In the genomic region with DNA sequence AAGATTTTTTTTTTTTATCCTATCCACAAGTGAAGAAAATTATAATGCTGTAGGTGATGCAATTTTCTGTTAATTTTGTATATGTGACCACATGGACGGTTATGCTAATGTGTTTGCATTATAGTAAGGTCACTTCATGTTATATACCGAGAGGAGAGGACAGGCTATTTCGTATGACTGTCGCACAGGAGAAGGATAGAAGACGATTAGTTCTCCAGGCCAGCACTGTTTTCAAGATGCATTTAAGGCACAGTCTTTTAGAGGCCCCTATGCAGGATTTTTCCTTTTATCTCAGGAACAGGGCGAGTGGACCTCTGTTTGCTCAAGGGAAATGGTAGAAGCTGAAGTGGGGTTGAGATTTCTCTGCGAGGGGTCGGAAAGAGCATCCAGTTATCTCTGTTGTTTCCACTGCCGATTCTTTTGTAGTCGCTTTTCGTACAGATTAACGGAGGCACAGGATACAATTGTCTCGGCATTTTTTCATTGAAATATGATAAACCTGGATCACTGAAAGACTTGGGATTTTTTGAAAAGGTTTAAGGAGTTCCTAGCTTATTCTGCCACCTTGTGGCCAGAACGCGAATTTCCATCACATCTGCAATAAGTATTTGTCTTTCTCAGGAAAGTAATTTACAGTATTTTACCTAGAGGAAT, we compare ENCODE assay signal across 8 mouse cellular contexts.
DNase-seq lines count a peak whose midpoint lies in the region; ATAC-seq lines count a peak whose summit lies in the region.

No protein-coding gene starts in this region.

- DNase-seq in 416B (ENCODE audit: low read depth) (peak; percentile 51), ZHBTc4 (ENCODE audit: low read depth, low spot score) (peak; percentile 37)
- peak; percentile 85 for DNase-seq in embryonic facial prominence, embryonic 11.5 days (ENCODE audit: low spot score)
- DNase-seq in layer of hippocampus, adult 9-10 months (ENCODE audit: low spot score): peak; percentile 57
- DNase-seq in right cerebral cortex, adult 2 months (ENCODE audit: low spot score in 2 of 2): peak; percentile 85 to 89

- no peak overlapping the region for H3K9ac ChIP-seq in embryonic facial prominence, embryonic 11.5 days (replicated peaks; ENCODE audit: low read length)
- 0 out of 2 replicates have a peak overlapping the region, but pooled peaks have one; percentile 30 for H3K9ac ChIP-seq in lung, embryonic 16.5 days (ENCODE audit: low read length)

- 37% methylated on average over 15 of the region's 15 CpGs for WGBS in embryonic facial prominence, embryonic 11.5 days
- 26% methylated on average over 15 of the region's 15 CpGs for WGBS in lung, embryonic 16.5 days

- H3K27ac ChIP-seq in embryonic facial prominence, embryonic 11.5 days (replicated peaks; ENCODE audit: low read depth, low read length): no peak overlapping the region
- no peak overlapping the region for H3K27ac ChIP-seq in lung, embryonic 16.5 days (ENCODE audit: low read length)

- H3K4me2 ChIP-seq in embryonic facial prominence, embryonic 11.5 days (ENCODE audit: low read depth, low read length): 0 out of 2 replicates have a peak overlapping the region, but pooled peaks have one; percentile 5
- H3K4me2 ChIP-seq in lung, embryonic 16.5 days (ENCODE audit: low read depth, low read length): peak overlapping the region; percentile 56

- H3K4me3 ChIP-seq in embryonic facial prominence, embryonic 11.5 days (ENCODE audit: low read depth, low read length): no peak overlapping the region
- peak overlapping the region; percentile 32 for H3K4me3 ChIP-seq in lung, embryonic 16.5 days (ENCODE audit: low read length)

- no peak for ATAC-seq in embryonic facial prominence, embryonic 11.5 days (replicated peaks; ENCODE audit: insufficient number of reproducible peaks, low FRiP score, low TSS enrichment, low read depth)
- ATAC-seq in hematopoietic stem cell, adult 5-6 weeks (replicated peaks in 1 of 2; ENCODE audit: insufficient read depth in 1 of 2, low FRiP score in 2 of 2, low TSS enrichment in 1 of 2, low read depth in 1 of 2, poor library complexity in 2 of 2, severe bottlenecking in 2 of 2): peak; percentile 32 to 39; a peak in 1 of 4 replicates
- 0 out of 2 replicates have a peak, but pooled peaks have one; percentile 23 for ATAC-seq in lung, embryonic 16.5 days (ENCODE audit: low read depth)
- no peak for ATAC-seq in CD4-positive, CD25-positive, alpha-beta regulatory T cell, adult 4 months

- H3K4me1 ChIP-seq in embryonic facial prominence, embryonic 11.5 days (ENCODE audit: control insufficient read depth, insufficient read depth, low read length): no peaks in the 10 kb centered on the region
- 0 out of 2 replicates have a peak, but pooled peaks cover 2% of the 10 kb centered on the region for H3K4me1 ChIP-seq in lung, embryonic 16.5 days (replicated peaks; ENCODE audit: control insufficient read depth, insufficient read depth, low read length)

- H3K27me3 ChIP-seq in embryonic facial prominence, embryonic 11.5 days (ENCODE audit: control insufficient read depth, insufficient read depth, low read length): no peaks in the 10 kb centered on the region
- no peaks in the 10 kb centered on the region for H3K27me3 ChIP-seq in lung, embryonic 16.5 days (ENCODE audit: control insufficient read depth, insufficient read depth, low read depth, low read length)

- no peaks in the 10 kb centered on the region for H3K9me3 ChIP-seq in embryonic facial prominence, embryonic 11.5 days (replicated peaks; ENCODE audit: control insufficient read depth, low read length)
- H3K9me3 ChIP-seq in lung, embryonic 16.5 days (ENCODE audit: control insufficient read depth, low read length): no peaks in the 10 kb centered on the region

- no peaks in the 10 kb centered on the region for H3K36me3 ChIP-seq in embryonic facial prominence, embryonic 11.5 days (replicated peaks; ENCODE audit: control insufficient read depth, insufficient read depth, low read depth, low read length)
- H3K36me3 ChIP-seq in lung, embryonic 16.5 days (ENCODE audit: control insufficient read depth, insufficient read depth, low read length): no peaks in the 10 kb centered on the region

Comparison
In these comparisons a context has a peak if more than half of its experiments do, and no peak if none do; other contexts are left out.
1. DNase-seq: peak in every context shown above with its lines; median percentile 87 in right cerebral cortex, adult 2 months; 85 in embryonic facial prominence, embryonic 11.5 days; 57 in layer of hippocampus, adult 9-10 months; 51 in 416B; 37 in ZHBTc4.
2. ATAC-seq: peak in hematopoietic stem cell, adult 5-6 weeks (2 of 2) and lung, embryonic 16.5 days (single experiment); none in embryonic facial prominence, embryonic 11.5 days (single experiment) and CD4-positive, CD25-positive, alpha-beta regulatory T cell, adult 4 months (single experiment).